Mouse (Mus musculus) lung, embryonic 14.5 days (tissue): ENCODE data around the gene Ksr1. TPM values are rescaled to one million over a fixed set of nuclear protein-coding genes. Genes with fewer than 3 reads are reported as not detected.
A peak's percentile ranks its signal among the peaks of the same experiment; 100 is the strongest.

ENCODE experiments used
- ATAC-seq: fragments of 200-750 bp; cut with Nextera tagmentation; 2 replicates; pipeline ENCODE4 v1.8.0; 2017; ENCODE audit warnings: mild to moderate bottlenecking, moderate TSS enrichment, moderate library complexity; ENCODE audit not compliant: insufficient read depth
- DNase-seq: peaks from one replicate; pipeline ENCODE4 v3.0.0-alpha.2; 2015
- H3K27ac ChIP-seq: fragments of 300-500 bp; sonication (generic); 2 replicates; pipeline ENCODE4 v1.5.1; 2014; ENCODE audit warnings: low read depth, mild to moderate bottlenecking, moderate library complexity
- H3K27me3 ChIP-seq: fragments of 300-500 bp; sonication (generic); 2 replicates; pipeline ENCODE4 v1.6.1; 2014; ENCODE audit warnings: low read length, control low read depth; ENCODE audit not compliant: insufficient read depth
- H3K36me3 ChIP-seq: fragments of 300-500 bp; sonication (generic); 2 replicates; pipeline ENCODE4 v1.6.1; 2014; ENCODE audit warnings: control low read depth; ENCODE audit not compliant: insufficient read depth
- H3K4me1 ChIP-seq: fragments of 300-500 bp; sonication (generic); 2 replicates; pipeline ENCODE4 v1.6.1; 2014; ENCODE audit warnings: antibody characterized with exemption, control low read depth; ENCODE audit not compliant: insufficient read depth
- H3K4me2 ChIP-seq: fragments of 300-500 bp; sonication (generic); 2 replicates; pipeline ENCODE4 v1.6.1; 2014; ENCODE audit warnings: mild to moderate bottlenecking
- H3K4me3 ChIP-seq: fragments of 300-500 bp; sonication (generic); 2 replicates; pipeline ENCODE4 v1.5.1; 2014; ENCODE audit warnings: low read depth, low read length
- H3K9ac ChIP-seq: fragments of 300-500 bp; sonication (generic); 2 replicates; pipeline ENCODE4 v1.6.1; 2014
- H3K9me3 ChIP-seq: fragments of 300-500 bp; sonication (generic); 2 replicates; pipeline ENCODE4 v1.6.1; 2016; ENCODE audit warnings: low read depth, low read length, control low read depth
- CTCF ChIP-seq: IDR thresholded peaks from 2 replicates; pipeline ENCODE4 v1.5.1; 2016; ENCODE audit warnings: antibody characterized with exemption, low read depth
- WGBS: fragments of 180-500 bp; shearing (Covaris S2); extraction: QIAGEN DNeasy Blood & Tissue Kit; methylation state at CpG from one replicate; pipeline ENCODE4 v1.1.7; 2014; 5-methylcytosine and 5-hydroxymethylcytosine counted together
- polyA plus RNA-seq: library from polyadenylated mRNA; unstranded; fragments of >200 nt; fragmentation: Nextera tagmentation; extraction: Ambion mirVana; gene quantifications from 2 replicates; pipeline ENCODE4 v1.2.1, GENCODE M21; 2014

The Ksr1 gene
- polyA plus RNA-seq, 1 experiment from 2014 or later: 5.1 TPM

GRCm38 (mm10) chr11:78985505-78985904 lies 160.7 kb downstream of the Ksr1 start:
- H3K4me1 ChIP-seq: no peaks in the 10 kb centered on the region; the same call in 1 of the 2 replicates
- no peaks in the 10 kb centered on the region for H3K9me3 ChIP-seq
- no peak for ATAC-seq
- H3K4me2 ChIP-seq: no peak overlapping the region
- no peaks in the 10 kb centered on the region for H3K36me3 ChIP-seq
- no peak overlapping the region for H3K27ac ChIP-seq
- H3K9ac ChIP-seq: no peak overlapping the region
- no peak for DNase-seq
- H3K27me3 ChIP-seq: no peaks in the 10 kb centered on the region
- no peak overlapping the region for H3K4me3 ChIP-seq
- TF ChIP-seq CTCF: no peak

DNA sequence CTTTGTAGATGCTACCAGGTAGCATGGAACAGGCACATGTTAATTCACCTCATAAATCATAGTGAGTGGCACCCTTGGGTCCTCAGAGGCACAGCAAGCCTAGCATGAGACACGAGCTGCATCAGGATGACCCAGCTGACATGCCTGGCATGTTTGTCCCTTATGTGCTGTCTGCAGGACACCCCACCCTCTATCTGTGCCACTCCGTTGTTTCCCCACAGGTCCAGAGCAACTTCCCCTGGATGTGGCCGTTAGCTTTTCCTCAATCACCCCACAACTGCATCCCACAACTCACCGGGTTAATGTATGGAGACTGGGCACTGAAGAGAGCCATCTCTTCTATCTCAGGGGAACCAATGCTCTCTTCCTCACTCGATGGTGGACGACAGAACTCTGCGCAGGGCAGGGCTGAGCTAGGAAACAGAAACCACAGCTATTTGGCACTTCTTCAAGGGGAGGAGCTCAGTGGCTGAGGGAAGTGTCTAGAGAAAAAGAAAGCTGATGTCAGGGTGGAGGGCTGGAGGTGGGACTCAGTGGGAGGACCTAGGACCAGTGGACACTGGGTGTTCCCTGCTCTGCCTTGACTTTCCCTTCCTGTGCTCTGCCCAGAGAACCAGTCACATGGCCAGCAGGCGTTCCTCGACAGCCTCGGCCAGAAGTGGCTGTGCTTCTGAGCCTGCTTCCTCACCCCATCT lies 161.6 kb downstream of the Ksr1 start, which contains the start of gene Lgals9:
Gene Lgals9 (minus strand): TSS at position 464 of the 695 bp plus-strand sequence.
- 49% methylated on average over 10 of the region's 10 CpGs for WGBS
- Histone ChIP-seq H3K9ac (no peak within 1 kb of the TSS), H3K4me1 (no peaks in the 10 kb centered on the region; the same call in 1 of the 2 replicates), H3K36me3 (no peaks in the 10 kb centered on the region), H3K27ac (no peak within 1 kb of the TSS), H3K9me3 (no peaks in the 10 kb centered on the region), H3K4me3 (no peak within 1 kb of the TSS), H3K4me2 (peak within 1 kb of the TSS; percentile 36), H3K27me3 (no peaks in the 10 kb centered on the region)
- TF ChIP-seq CTCF: no peak
- peak; percentile 92 for ATAC-seq
- peak; percentile 88 for DNase-seq

- ATAC-seq: no peak
These were observed 162.7 kb downstream of the Ksr1 start for GRCm38 (mm10) chr11:78983539-78983938.

GRCm38 (mm10) chr11:78982513-78983291 lies 163.5 kb downstream of the Ksr1 start:
- no peak for TF ChIP-seq CTCF
- H3K9ac ChIP-seq: no peak overlapping the region
- no peaks in the 10 kb centered on the region for H3K27me3 ChIP-seq
- ATAC-seq (no peak), DNase-seq (peak; percentile 17)
- no peak overlapping the region for H3K4me3 ChIP-seq
- H3K36me3 ChIP-seq: no peaks in the 10 kb centered on the region
- H3K9me3 ChIP-seq: no peaks in the 10 kb centered on the region
- 76% methylated on average over 12 of the region's 12 CpGs for WGBS
- H3K4me1 ChIP-seq: no peaks in the 10 kb centered on the region; the same call in 1 of the 2 replicates
- H3K27ac ChIP-seq: no peak overlapping the region
- H3K4me2 ChIP-seq: no peak overlapping the region

More at GRCm38 (mm10) chr11:78983539-78983938, 162.7 kb downstream of the Ksr1 start:
- Histone ChIP-seq H3K4me2 (no peak overlapping the region), H3K9ac (no peak overlapping the region), H3K27ac (no peak overlapping the region), H3K36me3 (no peaks in the 10 kb centered on the region), H3K4me1 (no peaks in the 10 kb centered on the region; the same call in 1 of the 2 replicates), H3K9me3 (no peaks in the 10 kb centered on the region), H3K27me3 (no peaks in the 10 kb centered on the region), H3K4me3 (no peak overlapping the region)
- WGBS: 82% methylated on average over 7 of the region's 7 CpGs
- DNase-seq: no peak
- no peak for TF ChIP-seq CTCF

- Histone ChIP-seq H3K9me3 (no peaks in the 10 kb centered on the region), H3K4me3 (no peak overlapping the region), H3K4me1 (no peaks in the 10 kb centered on the region; the same call in 1 of the 2 replicates), H3K36me3 (no peaks in the 10 kb centered on the region), H3K4me2 (no peak overlapping the region), H3K9ac (no peak overlapping the region), H3K27me3 (no peaks in the 10 kb centered on the region), H3K27ac (no peak overlapping the region)
- DNase-seq (no peak), ATAC-seq (no peak)
- WGBS: 50% methylated on average over 2 of the region's 2 CpGs
- no peak for TF ChIP-seq CTCF
These were observed 164.2 kb downstream of the Ksr1 start for GRCm38 (mm10) chr11:78982042-78982441.

- Histone ChIP-seq H3K4me2 (no peak overlapping the region), H3K9me3 (no peaks in the 10 kb centered on the region), H3K27ac (no peak overlapping the region), H3K4me3 (no peak overlapping the region), H3K4me1 (no peaks in the 10 kb centered on the region; the same call in 1 of the 2 replicates), H3K9ac (no peak overlapping the region), H3K27me3 (no peaks in the 10 kb centered on the region), H3K36me3 (no peaks in the 10 kb centered on the region)
- TF ChIP-seq CTCF: no peak
- WGBS: 72% methylated on average over 4 of the region's 4 CpGs
- no peak for DNase-seq
- no peak for ATAC-seq
These were observed 166.0 kb downstream of the Ksr1 start for GRCm38 (mm10) chr11:78980083-78980634.
